Mouse (Mus musculus) small intestine, adult 2 months (tissue): Measurements from ENCODE around the gene Mrpl34.

ENCODE experiments used
- CTCF ChIP-seq: fragments of 200-500 bp; IDR thresholded peaks from 2 replicates; pipeline ENCODE4 v1.5.1; 2012; ENCODE audit warnings: low read depth, mild to moderate bottlenecking, control low read depth, inconsistent platforms, low read length, moderate library complexity, mixed read lengths; ENCODE audit not compliant: insufficient replicate concordance, insufficient read length; ENCODE audit errors: extremely low read depth
- POLR2A ChIP-seq: fragments of 200-500 bp; IDR thresholded peaks from 2 replicates; pipeline ENCODE4 v1.6.1; 2012; ENCODE audit warnings: low read depth, mild to moderate bottlenecking, control low read depth, inconsistent platforms, low read length, moderate library complexity

GRCm38 (mm10) chr8:71511644-71512043, 46.9 kb downstream of the Mrpl34 start, which contains the start of gene Plvap:
- no peak for TF ChIP-seq CTCF
- peak; percentile 39; the same call in 1 of the 2 replicates for TF ChIP-seq POLR2A
